Mouse (Mus musculus) embryonic facial prominence, embryonic 14.5 days (tissue): ENCODE data around the gene Pdzd2. TPM values are rescaled to one million over a fixed set of nuclear protein-coding genes. Genes with fewer than 3 reads are reported as not detected.

ENCODE experiments used
- ATAC-seq: fragments of 200-750 bp; cut with Nextera tagmentation; 2 replicates; pipeline ENCODE4 v1.8.0; 2017; ENCODE audit warnings: low read depth, moderate number of reproducible peaks, moderate TSS enrichment
- DNase-seq: peaks from one replicate; pipeline ENCODE4 v3.0.0-alpha.2; 2015; ENCODE audit warnings: low spot score
- H3K27ac ChIP-seq: fragments of 300-500 bp; sonication (generic); replicated peaks from 2 replicates; pipeline ENCODE4 v1.5.1; 2014; ENCODE audit warnings: low read depth, mild to moderate bottlenecking, low read length, moderate library complexity
- H3K27me3 ChIP-seq: fragments of 300-500 bp; sonication (generic); replicated peaks from 2 replicates; pipeline ENCODE4 v1.6.1; 2014; ENCODE audit warnings: low read length; ENCODE audit not compliant: control insufficient read depth, insufficient read depth
- H3K36me3 ChIP-seq: fragments of 300-500 bp; sonication (generic); 2 replicates; pipeline ENCODE4 v1.6.1; 2014; ENCODE audit warnings: low read length, mixed read lengths; ENCODE audit not compliant: control insufficient read depth, insufficient read depth
- H3K4me1 ChIP-seq: fragments of 300-500 bp; sonication (generic); 2 replicates; pipeline ENCODE4 v1.6.1; 2014; ENCODE audit warnings: antibody characterized with exemption, low read length; ENCODE audit not compliant: control insufficient read depth, insufficient read depth
- H3K4me2 ChIP-seq: fragments of 300-500 bp; sonication (generic); 2 replicates; pipeline ENCODE4 v1.6.1; 2014; ENCODE audit warnings: low read depth, mild to moderate bottlenecking, low read length, moderate library complexity, mixed read lengths
- H3K4me3 ChIP-seq: fragments of 300-500 bp; sonication (generic); 2 replicates; pipeline ENCODE4 v1.5.1; 2014; ENCODE audit warnings: low read depth, mild to moderate bottlenecking, low read length
- H3K9ac ChIP-seq: fragments of 300-500 bp; sonication (generic); 2 replicates; pipeline ENCODE4 v1.6.1; 2014; ENCODE audit warnings: low read depth, mild to moderate bottlenecking, low read length, moderate library complexity, mixed read lengths
- H3K9me3 ChIP-seq: fragments of 300-500 bp; sonication (generic); 2 replicates; pipeline ENCODE4 v1.6.1; 2016; ENCODE audit warnings: low read length; ENCODE audit not compliant: control insufficient read depth
- WGBS: fragments of 180-500 bp; shearing (Covaris S2); extraction: QIAGEN DNeasy Blood & Tissue Kit; methylation state at CpG from one replicate; pipeline ENCODE4 v1.1.7; 2014; 5-methylcytosine and 5-hydroxymethylcytosine counted together
- polyA plus RNA-seq: library from polyadenylated mRNA; unstranded; fragments of >200 nt; fragmentation: Nextera tagmentation; extraction: Ambion mirVana; gene quantifications from 2 replicates; pipeline ENCODE4 v1.2.1, GENCODE M21; 2014

Gene Pdzd2
- polyA plus RNA-seq, 1 experiment from 2014 or later = 28.0 TPM

DNA sequence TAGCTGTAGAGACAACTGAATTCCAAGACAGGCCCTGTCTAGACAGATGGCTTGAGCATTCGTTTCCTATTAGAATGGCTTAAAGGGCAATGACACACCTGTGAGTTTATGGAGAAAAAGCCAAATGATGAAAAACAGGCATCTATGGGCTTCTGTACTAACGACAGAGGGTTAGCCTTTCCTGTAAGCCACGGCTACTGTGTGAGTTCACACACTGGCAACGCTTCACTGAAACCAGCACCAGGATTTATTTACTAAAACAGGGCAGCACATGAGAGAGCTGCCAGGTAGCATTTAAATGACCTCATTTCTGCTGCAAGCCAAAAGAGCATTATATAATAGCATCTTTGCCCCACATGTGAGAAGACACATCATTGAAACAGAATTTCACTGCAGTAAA is 288.3 kb downstream of the Pdzd2 start:
- Histone ChIP-seq H3K4me2 (no peak overlapping the region), H3K9me3 (no peaks in the 10 kb centered on the region), H3K27ac (no peak overlapping the region), H3K4me3 (no peak overlapping the region), H3K9ac (no peak overlapping the region), H3K27me3 (no peaks in the 10 kb centered on the region), H3K36me3 (0 out of 2 replicates have a peak, but pooled peaks cover 4% of the 10 kb centered on the region), H3K4me1 (peaks cover 12% of the 10 kb centered on the region)
- ATAC-seq (no peak), DNase-seq (peak; percentile 34)
- 43% methylated on average over 4 of the region's 4 CpGs for WGBS

DNA sequence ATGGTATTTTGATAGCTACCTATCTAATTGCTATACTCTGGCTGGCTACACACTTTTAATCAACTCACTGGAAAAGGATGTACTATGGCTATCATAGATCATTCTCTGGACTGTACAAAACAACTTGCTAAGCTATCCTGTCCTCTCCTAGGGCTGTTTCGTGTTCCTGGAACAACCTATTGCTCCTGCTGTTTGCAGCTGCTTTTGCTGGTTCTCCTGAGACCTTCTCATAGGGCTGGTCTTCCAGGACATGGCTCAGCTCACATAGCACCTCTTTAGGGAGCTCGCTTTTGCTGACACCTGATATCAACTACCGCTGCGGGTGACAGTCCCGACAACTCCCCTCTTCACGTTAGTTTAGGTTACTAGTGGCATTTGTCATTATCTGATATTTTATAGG is 288.9 kb downstream of the Pdzd2 start:
- H3K4me1 ChIP-seq = peaks cover 12% of the 10 kb centered on the region
- WGBS = 66% methylated on average over 6 of the region's 6 CpGs
- H3K27ac ChIP-seq = no peak overlapping the region

DNA sequence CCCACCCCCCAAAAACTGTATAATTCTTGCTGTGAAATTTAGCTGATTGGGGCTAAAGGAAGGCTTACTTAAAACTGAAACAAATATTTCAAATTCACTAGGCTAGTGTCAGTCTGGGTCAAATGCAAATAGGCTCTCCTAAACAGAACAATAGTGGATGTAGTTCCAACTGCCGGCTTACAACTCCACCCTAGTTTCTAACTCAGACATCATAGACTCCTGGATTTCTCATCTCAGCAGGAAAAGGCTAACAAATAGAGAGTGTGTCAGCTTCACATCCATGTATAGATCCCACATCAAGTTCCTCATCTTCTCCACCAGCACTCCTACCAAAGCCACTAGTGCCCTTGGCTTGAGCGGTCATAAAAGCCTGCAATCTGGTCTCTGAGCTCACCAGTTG is 290.4 kb downstream of the Pdzd2 start:
- Histone ChIP-seq H3K9ac (no peak overlapping the region), H3K36me3 (0 out of 2 replicates have a peak, but pooled peaks cover 4% of the 10 kb centered on the region), H3K9me3 (no peaks in the 10 kb centered on the region), H3K27me3 (no peaks in the 10 kb centered on the region), H3K4me2 (no peak overlapping the region), H3K4me3 (no peak overlapping the region), H3K27ac (no peak overlapping the region), H3K4me1 (peaks cover 16% of the 10 kb centered on the region)
- no peak for ATAC-seq
- no peak for DNase-seq
- WGBS = 77% methylated on average over 2 of the region's 2 CpGs

More for the DNA sequence above, 288.9 kb downstream of the Pdzd2 start:
- no peak for DNase-seq
- no peak overlapping the region for H3K4me3 ChIP-seq
- no peak overlapping the region for H3K9ac ChIP-seq
- H3K4me2 ChIP-seq = no peak overlapping the region
- H3K9me3 ChIP-seq = no peaks in the 10 kb centered on the region
- H3K27me3 ChIP-seq = no peaks in the 10 kb centered on the region
- H3K36me3 ChIP-seq = 0 out of 2 replicates have a peak, but pooled peaks cover 4% of the 10 kb centered on the region
- no peak for ATAC-seq

DNA sequence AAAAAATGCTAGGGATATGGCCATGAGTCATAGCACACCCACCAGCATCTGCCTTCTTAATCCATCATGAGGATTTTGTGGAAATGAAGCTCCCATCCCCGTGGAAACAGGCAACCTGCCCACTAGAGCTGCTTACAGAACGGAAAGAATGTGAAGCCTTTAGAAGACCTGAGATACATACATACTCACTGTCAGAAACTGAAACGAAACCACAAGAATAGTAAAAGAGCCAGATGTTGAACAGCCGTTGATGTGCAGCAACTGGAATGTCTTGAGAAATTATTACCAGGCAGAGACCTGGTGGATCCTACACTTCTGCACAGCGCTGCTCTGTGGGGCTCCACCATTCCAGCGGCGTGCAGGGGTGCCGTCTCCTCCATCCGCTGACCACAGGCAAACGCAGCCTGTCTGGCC is 292.7 kb downstream of the Pdzd2 start:
- peak overlapping the region; percentile 34 for H3K4me2 ChIP-seq
- peak; percentile 50 for ATAC-seq
- H3K9ac ChIP-seq = no peak overlapping the region
- H3K4me3 ChIP-seq = no peak overlapping the region
- H3K9me3 ChIP-seq = no peaks in the 10 kb centered on the region
- WGBS = 47% methylated on average over 10 of the region's 10 CpGs
- peaks cover 16% of the 10 kb centered on the region for H3K4me1 ChIP-seq
- peak overlapping the region; percentile 65; the same call in 1 of the 2 replicates for H3K27ac ChIP-seq
- peak; percentile 89 for DNase-seq
- H3K36me3 ChIP-seq = 0 out of 2 replicates have a peak, but pooled peaks cover 7% of the 10 kb centered on the region
- H3K27me3 ChIP-seq = no peaks in the 10 kb centered on the region

DNA sequence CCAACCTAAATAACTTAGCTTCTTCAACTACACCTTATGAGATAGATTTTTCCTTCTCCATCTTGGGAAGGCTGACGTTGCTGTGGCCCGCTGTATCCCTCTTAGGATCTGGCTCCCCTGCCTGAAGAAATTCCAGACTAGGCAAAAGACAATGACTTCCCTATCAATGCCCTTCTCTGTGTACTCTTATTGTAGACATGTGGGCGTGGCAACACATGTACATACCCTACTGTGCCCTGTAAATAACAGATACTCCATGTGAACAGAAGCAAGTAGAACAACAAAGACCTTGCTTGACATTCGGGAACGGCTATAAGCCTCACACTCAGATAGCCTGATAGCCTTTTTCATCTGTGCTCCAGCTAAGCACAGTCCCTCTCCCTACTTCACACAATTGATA is 295.2 kb downstream of the Pdzd2 start:
- no peaks in the 10 kb centered on the region for H3K9me3 ChIP-seq
- 0 out of 2 replicates have a peak, but pooled peaks cover 7% of the 10 kb centered on the region for H3K36me3 ChIP-seq
- H3K27ac ChIP-seq = no peak overlapping the region
- 74% methylated on average over 5 of the region's 5 CpGs for WGBS
- H3K9ac ChIP-seq = no peak overlapping the region
- H3K4me2 ChIP-seq = no peak overlapping the region
- ATAC-seq (no peak), DNase-seq (no peak)
- no peaks in the 10 kb centered on the region for H3K27me3 ChIP-seq
- H3K4me1 ChIP-seq = peaks cover 16% of the 10 kb centered on the region
- no peak overlapping the region for H3K4me3 ChIP-seq

DNA sequence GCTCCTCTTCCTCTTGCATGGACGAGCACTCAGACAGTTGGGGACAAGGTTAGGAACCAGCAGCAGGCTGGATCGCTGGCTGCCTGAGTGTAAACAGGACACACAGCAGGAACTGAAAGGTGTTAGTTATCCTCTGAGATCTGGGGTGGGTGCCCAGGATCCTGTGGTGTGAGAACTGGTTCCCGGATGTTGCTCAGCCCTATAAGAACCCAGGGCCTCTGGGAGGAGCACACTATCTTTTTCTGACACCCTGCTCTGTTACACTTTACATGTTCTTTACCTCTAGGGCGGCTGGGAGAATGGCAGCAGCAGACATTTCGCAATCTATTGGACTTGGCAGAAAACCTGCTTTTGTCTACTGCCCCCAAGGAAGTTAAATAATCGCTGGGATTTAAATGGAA is 300.4 kb downstream of the Pdzd2 start:
- Histone ChIP-seq H3K4me3 (no peak overlapping the region), H3K27ac (no peak overlapping the region), H3K4me1 (peaks cover 8% of the 10 kb centered on the region; the same call in 1 of the 2 replicates), H3K9ac (no peak overlapping the region), H3K9me3 (no peaks in the 10 kb centered on the region), H3K36me3 (0 out of 2 replicates have a peak, but pooled peaks cover 9% of the 10 kb centered on the region), H3K27me3 (no peaks in the 10 kb centered on the region), H3K4me2 (no peak overlapping the region)
- ATAC-seq (peak; percentile 38; the same call in 1 of the 2 replicates), DNase-seq (peak; percentile 65)
- WGBS = 45% methylated on average over 6 of the region's 6 CpGs

DNA sequence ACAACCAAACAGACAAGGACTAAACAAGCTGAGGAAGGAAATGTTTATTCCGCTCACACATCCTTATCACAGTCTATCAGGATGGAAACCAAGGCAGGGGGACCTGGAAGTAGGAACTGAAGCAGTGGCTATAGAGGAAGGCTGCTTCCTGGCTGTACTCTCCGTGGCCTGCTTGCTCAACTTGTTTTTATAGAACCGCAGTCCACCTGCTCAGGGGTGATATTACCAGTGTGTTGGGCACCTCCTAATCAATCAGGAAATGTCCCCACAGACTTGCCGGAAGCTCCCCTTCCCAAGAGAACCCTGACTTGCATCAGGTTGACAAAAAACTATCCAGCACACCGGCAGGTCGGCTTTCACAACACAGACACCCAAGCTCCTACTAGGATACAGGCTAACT is 301.0 kb downstream of the Pdzd2 start:
- H3K36me3 ChIP-seq = 0 out of 2 replicates have a peak, but pooled peaks cover 9% of the 10 kb centered on the region
- peaks cover 11% of the 10 kb centered on the region for H3K4me1 ChIP-seq
- no peak for DNase-seq
- H3K27ac ChIP-seq = no peak overlapping the region
- no peak overlapping the region for H3K9ac ChIP-seq
- no peak overlapping the region for H3K4me2 ChIP-seq
- H3K9me3 ChIP-seq = no peaks in the 10 kb centered on the region
- ATAC-seq = no peak
- H3K4me3 ChIP-seq = no peak overlapping the region
- H3K27me3 ChIP-seq = no peaks in the 10 kb centered on the region
- 70% methylated on average over 6 of the region's 6 CpGs for WGBS

DNA sequence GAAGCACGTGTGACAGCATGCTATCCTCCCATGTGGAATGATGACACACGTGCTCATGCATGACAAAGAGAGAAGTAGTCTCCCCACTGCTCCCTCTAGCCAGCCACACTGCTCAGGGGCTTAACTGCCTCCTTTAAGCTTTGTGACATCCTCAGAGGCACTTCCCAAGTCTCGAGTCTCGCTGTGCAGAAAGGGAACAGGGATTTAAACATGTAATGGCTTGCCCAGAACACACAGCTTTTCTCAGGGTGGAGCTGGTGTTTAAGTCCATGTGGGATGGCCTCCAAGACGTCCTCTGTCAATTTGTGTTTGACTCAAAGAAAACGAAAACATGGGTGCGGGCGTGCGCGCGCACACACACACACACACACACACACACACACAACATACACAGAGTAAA is 301.6 kb downstream of the Pdzd2 start:
- Histone ChIP-seq H3K9ac (no peak overlapping the region), H3K9me3 (no peaks in the 10 kb centered on the region), H3K27me3 (no peaks in the 10 kb centered on the region), H3K4me2 (no peak overlapping the region), H3K27ac (no peak overlapping the region), H3K4me1 (peaks cover 13% of the 10 kb centered on the region), H3K36me3 (0 out of 2 replicates have a peak, but pooled peaks cover 9% of the 10 kb centered on the region), H3K4me3 (no peak overlapping the region)
- ATAC-seq = peak; percentile 27
- peak; percentile 76 for DNase-seq
- 75% methylated on average over 11 of the region's 11 CpGs for WGBS

DNA sequence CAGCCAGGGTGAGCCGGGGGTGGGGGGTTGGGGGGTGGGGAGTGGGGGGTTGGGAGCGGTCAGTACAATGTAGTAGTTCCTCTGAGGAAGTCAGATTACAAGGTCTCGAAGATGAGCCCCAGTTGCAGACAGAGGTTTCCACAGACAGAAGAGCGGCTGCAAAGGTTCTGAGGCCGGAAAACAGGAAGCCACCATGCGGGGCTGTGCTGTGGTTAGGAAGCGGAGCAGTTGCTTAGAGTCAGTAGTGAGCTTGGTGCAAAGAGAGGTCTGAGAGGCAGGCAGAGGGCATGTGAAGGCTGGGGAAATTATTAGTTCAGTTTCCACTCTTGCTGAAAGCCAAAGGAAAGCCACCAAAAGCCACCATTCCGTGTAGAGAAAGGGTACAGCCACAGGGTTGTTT is 303.8 kb downstream of the Pdzd2 start:
- Histone ChIP-seq H3K9me3 (no peaks in the 10 kb centered on the region), H3K9ac (no peak overlapping the region), H3K36me3 (0 out of 2 replicates have a peak, but pooled peaks cover 5% of the 10 kb centered on the region), H3K4me1 (peaks cover 17% of the 10 kb centered on the region), H3K27me3 (no peaks in the 10 kb centered on the region), H3K27ac (no peak overlapping the region), H3K4me3 (no peak overlapping the region), H3K4me2 (no peak overlapping the region)
- no peak for DNase-seq
- 77% methylated on average over 8 of the region's 8 CpGs for WGBS
- no peak for ATAC-seq
